In genomic region chr8:122432443-122433268, GRCm38 (mm10) we compare ENCODE assay signal across 8 mouse cellular contexts. TPM values are rescaled to one million over a fixed set of nuclear protein-coding genes. Genes with fewer than 3 reads are reported as not detected.
DNase-seq lines count a peak whose midpoint lies in the region; ATAC-seq and TF ChIP-seq lines count a peak whose summit lies in the region.

Cyba (minus strand) TSS chr8:122432930.

- peak within 1 kb of the TSS; percentile 60 for H3K4me3 ChIP-seq in heart, postnatal 0 days (ENCODE audit: low read depth, low read length)
- H3K4me3 ChIP-seq in megakaryocyte, embryonic 14.5 days (replicated peaks): peak within 1 kb of the TSS; percentile 92

- 4% methylated on average over 41 of the region's 45 CpGs for WGBS in heart, postnatal 0 days

- no peak for TF ChIP-seq EP300 in heart, postnatal 0 days (IDR thresholded peaks at IDR 0.05; ENCODE audit: low read depth)

- H3K9me3 ChIP-seq in heart, postnatal 0 days (replicated peaks; ENCODE audit: control insufficient read depth, low read length): no peaks in the 10 kb centered on the region
- no peaks in the 10 kb centered on the region for H3K9me3 ChIP-seq in megakaryocyte, embryonic 14.5 days

- no peak for ATAC-seq in erythroid progenitor cell, adult 5-6 weeks (replicated peaks; ENCODE audit: low FRiP score, poor library complexity, severe bottlenecking)
- peak; percentile 85 for ATAC-seq in heart, postnatal 0 days (ENCODE audit: insufficient read depth, low read depth)

- H3K9ac ChIP-seq in heart, postnatal 0 days (replicated peaks; ENCODE audit: low read depth, low read length): peak within 1 kb of the TSS; percentile 64

- no peaks in the 10 kb centered on the region for H3K36me3 ChIP-seq in heart, postnatal 0 days (replicated peaks; ENCODE audit: control insufficient read depth, insufficient read depth, low read length)
- peaks cover 91% of the 10 kb centered on the region for H3K36me3 ChIP-seq in megakaryocyte, embryonic 14.5 days (replicated peaks; ENCODE audit: low read length)

- peak within 1 kb of the TSS; percentile 85 for H3K4me2 ChIP-seq in heart, postnatal 0 days (ENCODE audit: low read depth, low read length)

- TF ChIP-seq CTCF in heart, postnatal 0 days (IDR thresholded peaks at IDR 0.05; ENCODE audit: low read depth): no peak

- H3K4me1 ChIP-seq in heart, postnatal 0 days (ENCODE audit: control insufficient read depth, insufficient read depth): peaks cover 7% of the 10 kb centered on the region; the same call in 1 of the 2 replicates
- peaks cover 94% of the 10 kb centered on the region for H3K4me1 ChIP-seq in megakaryocyte, embryonic 14.5 days

- H3K27me3 ChIP-seq in heart, postnatal 0 days (ENCODE audit: control insufficient read depth, insufficient read depth, low read length): no peaks in the 10 kb centered on the region
- no peaks in the 10 kb centered on the region for H3K27me3 ChIP-seq in megakaryocyte, embryonic 14.5 days (replicated peaks)

- DNase-seq in 416B (ENCODE audit: low read depth): peak; percentile 82
- DNase-seq in ZHBTc4 (ENCODE audit: low read depth, low spot score): peak; percentile 80
- DNase-seq in heart, postnatal 0 days (ENCODE audit: low spot score): peak; percentile 44
- DNase-seq in kidney, postnatal 36 days: peak; percentile 87 to 92
- DNase-seq in spleen, adult 12 weeks (ENCODE audit: low spot score): peak; percentile 71
- no peak for DNase-seq in cerebellum, postnatal 4 days (ENCODE audit: low spot score in 2 of 2)

- peak within 1 kb of the TSS; percentile 65 for H3K27ac ChIP-seq in heart, postnatal 0 days (ENCODE audit: low read depth)

RNA-seq across cellular contexts. Expression of gene Cyba, which starts in this region (rescaled TPM):
- total RNA-seq in erythroid progenitor cell, adult 5-6 weeks (2015; ENCODE audit: low replicate concordance): 73.9 and 89.3 TPM in 2 replicates
- total RNA-seq in erythroid progenitor cell, adult 5-6 weeks (2017; ENCODE audit: low replicate concordance): 35.7 TPM in 2 replicates
- 126 and 162 TPM in 2 replicates for total RNA-seq in heart, postnatal 0 days (2014; rRNA removed; ENCODE audit: low replicate concordance)
- 159 and 160 TPM in 2 replicates for polyA plus RNA-seq in heart, postnatal 0 days (2015; fragmentation: Nextera tagmentation; extraction: Ambion mirVana)
- 3,699 and 12,582 TPM in 2 replicates for polyA plus RNA-seq in megakaryocyte, embryonic 14.5 days (2012; ENCODE audit: insufficient read depth, low replicate concordance)

Comparison
In these comparisons a context has a peak if more than half of its experiments do, and no peak if none do; other contexts are left out.
1. RNA of gene Cyba (polyA plus RNA-seq): 3,699 to 12,582 TPM in megakaryocyte, embryonic 14.5 days; 159 to 160 TPM in heart, postnatal 0 days; every median in the first group is over 10 times any median in the second.
2. DNase-seq: peak in 416B (single experiment), ZHBTc4 (single experiment), heart, postnatal 0 days (single experiment), kidney, postnatal 36 days (2 of 2) and spleen, adult 12 weeks (single experiment); none in cerebellum, postnatal 4 days (0 of 2).